ENCODE assay signal across 8 mouse cellular contexts in genomic region chr14:76778541-76779399, GRCm38 (mm10).
DNase-seq lines count a peak whose midpoint lies in the region; ATAC-seq lines count a peak whose summit lies in the region.

No protein-coding gene starts in this region.

- peaks cover 11% of the 10 kb centered on the region; the same call in 1 of the 2 replicates for H3K27me3 ChIP-seq in embryonic facial prominence, embryonic 10.5 days (replicated peaks; ENCODE audit: low read depth, poor library complexity, severe bottlenecking)
- H3K27me3 ChIP-seq in kidney, embryonic 16.5 days (ENCODE audit: insufficient read depth, low read length): no peaks in the 10 kb centered on the region
- no peaks in the 10 kb centered on the region; the same call in 1 of the 2 replicates for H3K27me3 ChIP-seq in hindbrain, embryonic 14.5 days (ENCODE audit: control insufficient read depth, insufficient read depth, low read length)

- WGBS in embryonic facial prominence, embryonic 10.5 days: 60% methylated on average over 9 of the region's 9 CpGs
- 27% methylated on average over 9 of the region's 9 CpGs for WGBS in kidney, embryonic 16.5 days
- WGBS in hindbrain, embryonic 14.5 days: 61% methylated on average over 9 of the region's 9 CpGs

- peak; percentile 70 to 78 for DNase-seq in layer of hippocampus, adult 18-20 months (ENCODE audit: low spot score in 2 of 2)
- no peak for DNase-seq in layer of hippocampus, adult 9-10 months (ENCODE audit: low spot score)
- DNase-seq in embryonic facial prominence, embryonic 10.5 days (ENCODE audit: low spot score): peak; percentile 38
- peak; percentile 24 for DNase-seq in lung, postnatal 14 days
- no peak for DNase-seq in urinary bladder, postnatal 14 days (ENCODE audit: low spot score)
- no peak for DNase-seq in urinary bladder, postnatal 4 days (ENCODE audit: low spot score in 2 of 2)
- DNase-seq in hindbrain, embryonic 14.5 days (ENCODE audit: low spot score): no peak

- no peak overlapping the region for H3K9ac ChIP-seq in kidney, embryonic 16.5 days (replicated peaks; ENCODE audit: low read length)
- no peak overlapping the region for H3K9ac ChIP-seq in hindbrain, embryonic 14.5 days

- H3K36me3 ChIP-seq in embryonic facial prominence, embryonic 10.5 days (replicated peaks): no peaks in the 10 kb centered on the region
- no peaks in the 10 kb centered on the region for H3K36me3 ChIP-seq in kidney, embryonic 16.5 days (ENCODE audit: insufficient read depth, low read length)
- no peaks in the 10 kb centered on the region for H3K36me3 ChIP-seq in hindbrain, embryonic 14.5 days (replicated peaks; ENCODE audit: control insufficient read depth, insufficient read depth)

- H3K4me3 ChIP-seq in embryonic facial prominence, embryonic 10.5 days: no peak overlapping the region
- no peak overlapping the region for H3K4me3 ChIP-seq in kidney, embryonic 16.5 days (ENCODE audit: low read length)
- no peak overlapping the region for H3K4me3 ChIP-seq in hindbrain, embryonic 14.5 days (replicated peaks; ENCODE audit: low read length)

- peaks cover 29% of the 10 kb centered on the region for H3K4me1 ChIP-seq in embryonic facial prominence, embryonic 10.5 days
- peaks cover 26% of the 10 kb centered on the region for H3K4me1 ChIP-seq in kidney, embryonic 16.5 days (ENCODE audit: insufficient read depth, low read length)
- peaks cover 8% of the 10 kb centered on the region; the same call in 1 of the 2 replicates for H3K4me1 ChIP-seq in hindbrain, embryonic 14.5 days (replicated peaks; ENCODE audit: control insufficient read depth, insufficient read depth, low read length)

- H3K4me2 ChIP-seq in kidney, embryonic 16.5 days (replicated peaks; ENCODE audit: low read depth, low read length): 0 out of 2 replicates have a peak overlapping the region, but pooled peaks have one; percentile 20
- no peak overlapping the region for H3K4me2 ChIP-seq in hindbrain, embryonic 14.5 days (replicated peaks)

- H3K27ac ChIP-seq in embryonic facial prominence, embryonic 10.5 days (replicated peaks): no peak overlapping the region; the same call in 1 of the 2 replicates
- H3K27ac ChIP-seq in kidney, embryonic 16.5 days (ENCODE audit: low read length): peak overlapping the region; percentile 70
- H3K27ac ChIP-seq in hindbrain, embryonic 14.5 days: no peak overlapping the region

- no peaks in the 10 kb centered on the region for H3K9me3 ChIP-seq in embryonic facial prominence, embryonic 10.5 days
- no peaks in the 10 kb centered on the region for H3K9me3 ChIP-seq in kidney, embryonic 16.5 days (ENCODE audit: low read length)
- H3K9me3 ChIP-seq in hindbrain, embryonic 14.5 days (ENCODE audit: control insufficient read depth, low read length): no peaks in the 10 kb centered on the region

- ATAC-seq in kidney, embryonic 16.5 days (ENCODE audit: low FRiP score, low TSS enrichment): peak; percentile 50; the same call in 1 of the 2 replicates
- ATAC-seq in hindbrain, embryonic 14.5 days (ENCODE audit: low FRiP score): no peak

Comparison
In these comparisons a context has a peak if more than half of its experiments do, and no peak if none do; other contexts are left out.
1. DNase-seq: peak in layer of hippocampus, adult 18-20 months (2 of 2), embryonic facial prominence, embryonic 10.5 days (single experiment) and lung, postnatal 14 days (single experiment); none in layer of hippocampus, adult 9-10 months (single experiment), urinary bladder, postnatal 14 days (single experiment), urinary bladder, postnatal 4 days (0 of 2) and hindbrain, embryonic 14.5 days (single experiment).